Mouse (Mus musculus): ENCODE results near the gene Rarg. TPM values are rescaled to one million over a fixed set of nuclear protein-coding genes. Genes with fewer than 3 reads are reported as not detected.

Rarg gene
- polyA plus RNA-seq, 1 experiment from 2014 or later, result 123 TPM

- Histone ChIP-seq H3K9ac (no peak overlapping the region), H3K27ac (replicated peaks) (no peak overlapping the region), H3K4me2 (replicated peaks) (no peak overlapping the region), H3K4me1 (no peaks in the 10 kb centered on the region), H3K9me3 (replicated peaks) (no peaks in the 10 kb centered on the region), H3K36me3 (peaks cover 47% of the 10 kb centered on the region), H3K27me3 (no peaks in the 10 kb centered on the region), H3K4me3 (replicated peaks) (no peak overlapping the region)
- 82% methylated on average over 16 of the region's 16 CpGs for WGBS
- ATAC-seq (ENCODE audit: insufficient number of reproducible peaks, low FRiP score, low TSS enrichment, low read depth), result no peak
Observed at GRCm38 (mm10) chr15:102216459-102217228, 40.7 kb downstream of the Rarg start.

DNA sequence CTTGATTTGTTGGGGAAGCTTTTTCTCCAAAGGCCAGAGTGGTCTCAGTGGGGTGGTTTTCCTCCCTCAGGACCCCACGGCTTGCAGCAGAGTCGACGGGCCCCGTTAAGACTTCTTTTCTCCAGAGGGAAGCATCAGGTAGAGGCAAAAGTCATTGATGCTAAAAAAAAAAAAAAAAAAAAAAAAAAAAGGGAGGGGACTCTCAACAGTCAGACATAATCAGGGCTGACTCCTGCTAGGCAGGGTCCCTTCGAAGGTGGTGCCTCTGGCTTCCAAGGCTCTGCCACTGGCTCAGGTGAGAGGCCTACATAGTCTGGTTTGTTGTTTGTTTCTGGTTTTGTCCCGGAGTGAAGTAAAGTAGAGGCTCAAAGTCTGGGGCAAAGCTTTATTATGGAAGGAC is 41.7 kb downstream of the Rarg start:
- no peak overlapping the region for H3K4me3 ChIP-seq (replicated peaks)
- no peak overlapping the region for H3K9ac ChIP-seq
- WGBS, result 64% methylated on average over 6 of the region's 6 CpGs
- H3K9me3 ChIP-seq (replicated peaks), result no peaks in the 10 kb centered on the region
- H3K4me1 ChIP-seq, result no peaks in the 10 kb centered on the region
- H3K27me3 ChIP-seq, result no peaks in the 10 kb centered on the region
- peaks cover 54% of the 10 kb centered on the region for H3K36me3 ChIP-seq
- no peak for ATAC-seq (ENCODE audit: insufficient number of reproducible peaks, low FRiP score, low TSS enrichment, low read depth)
- H3K4me2 ChIP-seq (replicated peaks), result no peak overlapping the region
- H3K27ac ChIP-seq (replicated peaks), result no peak overlapping the region

GRCm38 (mm10) chr15:102214132-102214531 is 43.2 kb downstream of the Rarg start:
- H3K4me1 ChIP-seq, result no peaks in the 10 kb centered on the region
- H3K9ac ChIP-seq, result no peak overlapping the region
- H3K27ac ChIP-seq (replicated peaks), result no peak overlapping the region
- H3K27me3 ChIP-seq, result no peaks in the 10 kb centered on the region
- H3K4me3 ChIP-seq (replicated peaks), result no peak overlapping the region
- H3K9me3 ChIP-seq (replicated peaks), result no peaks in the 10 kb centered on the region
- no peak for ATAC-seq (ENCODE audit: insufficient number of reproducible peaks, low FRiP score, low TSS enrichment, low read depth)
- peaks cover 67% of the 10 kb centered on the region for H3K36me3 ChIP-seq
- WGBS, result 44% methylated on average over 2 of the region's 2 CpGs
- no peak overlapping the region for H3K4me2 ChIP-seq (replicated peaks)

DNA sequence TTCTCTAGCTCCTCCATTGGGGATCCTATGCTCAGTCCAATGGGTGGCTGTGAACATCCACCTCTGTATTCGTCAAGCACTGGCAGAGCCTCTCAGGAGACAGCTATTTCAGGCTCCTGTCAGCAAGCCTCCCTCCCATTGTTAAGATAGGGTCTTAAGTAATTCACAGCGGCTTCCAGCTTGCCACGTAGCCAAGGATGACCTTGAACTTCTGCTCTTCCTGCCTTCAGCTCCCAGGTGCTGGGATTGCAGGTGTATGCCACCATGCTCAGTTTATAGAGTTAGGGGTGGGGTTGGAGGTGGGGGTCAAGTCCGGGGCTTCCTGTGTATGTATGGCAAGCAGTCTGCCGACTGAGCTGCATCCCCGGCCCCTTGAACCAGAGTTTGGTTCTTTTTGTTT is 45.4 kb downstream of the Rarg start:
- Histone ChIP-seq H3K9ac (no peak overlapping the region), H3K36me3 (peaks cover 89% of the 10 kb centered on the region)

DNA sequence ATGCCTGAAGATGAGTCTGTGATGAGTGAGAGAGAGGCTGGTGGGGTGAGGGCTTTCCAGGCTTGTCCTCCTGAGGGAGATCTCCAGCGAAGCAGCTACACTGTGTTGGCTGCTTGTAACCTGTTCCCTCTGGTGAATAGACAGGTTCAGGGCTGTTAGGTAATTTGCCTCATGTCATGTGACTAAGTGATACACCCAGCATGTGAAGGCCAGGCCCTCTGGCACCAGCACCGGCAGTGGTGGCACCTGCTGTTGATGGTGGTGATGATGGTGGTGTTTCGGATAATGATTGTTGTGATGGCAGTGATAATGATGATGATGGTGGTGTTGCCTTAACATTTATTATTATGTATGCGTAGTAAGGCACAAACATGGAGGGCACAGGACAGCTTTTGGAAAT is 46.5 kb downstream of the Rarg start:
- H3K27me3 ChIP-seq, result no peaks in the 10 kb centered on the region
- no peak overlapping the region for H3K27ac ChIP-seq (replicated peaks)
- H3K4me2 ChIP-seq (replicated peaks), result no peak overlapping the region
- H3K4me1 ChIP-seq, result peaks cover 18% of the 10 kb centered on the region
- H3K36me3 ChIP-seq, result peaks cover 86% of the 10 kb centered on the region
- no peak for ATAC-seq (ENCODE audit: insufficient number of reproducible peaks, low FRiP score, low TSS enrichment, low read depth)
- H3K4me3 ChIP-seq (replicated peaks), result no peak overlapping the region
- no peaks in the 10 kb centered on the region for H3K9me3 ChIP-seq (replicated peaks)
- H3K9ac ChIP-seq, result no peak overlapping the region
- 81% methylated on average over 4 of the region's 4 CpGs for WGBS

More for the DNA sequence above, 45.4 kb downstream of the Rarg start:
- no peaks in the 10 kb centered on the region for H3K9me3 ChIP-seq (replicated peaks)
- H3K4me3 ChIP-seq (replicated peaks), result no peak overlapping the region
- H3K27me3 ChIP-seq, result no peaks in the 10 kb centered on the region
- no peak overlapping the region for H3K4me2 ChIP-seq (replicated peaks)
- ATAC-seq (ENCODE audit: insufficient number of reproducible peaks, low FRiP score, low TSS enrichment, low read depth), result no peak
- 80% methylated on average over 6 of the region's 6 CpGs for WGBS
- H3K4me1 ChIP-seq, result peaks cover 10% of the 10 kb centered on the region
- no peak overlapping the region for H3K27ac ChIP-seq (replicated peaks)

DNA sequence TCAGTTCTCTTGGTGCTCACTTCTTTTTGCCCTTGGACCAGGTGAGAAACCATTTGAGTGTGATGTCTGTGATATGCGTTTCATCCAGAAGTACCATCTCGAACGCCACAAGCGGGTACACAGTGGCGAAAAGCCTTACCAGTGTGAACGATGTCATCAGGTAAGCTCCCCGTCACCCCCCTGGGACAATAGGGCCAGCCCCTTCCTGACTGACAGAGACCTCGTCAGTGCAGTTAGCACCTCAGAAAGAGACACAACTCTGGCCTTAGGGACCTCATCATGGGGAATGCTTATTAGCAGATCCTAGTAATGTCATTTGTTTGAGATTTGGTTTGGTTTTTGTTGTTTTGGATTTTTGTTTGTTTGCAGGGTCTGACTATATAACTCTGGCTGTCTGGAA is 48.2 kb downstream of the Rarg start:
- Histone ChIP-seq H3K4me1 (peaks cover 32% of the 10 kb centered on the region), H3K9ac (no peak overlapping the region), H3K9me3 (replicated peaks) (no peaks in the 10 kb centered on the region), H3K27me3 (no peaks in the 10 kb centered on the region), H3K4me3 (replicated peaks) (no peak overlapping the region), H3K36me3 (peaks cover 73% of the 10 kb centered on the region), H3K27ac (replicated peaks) (no peak overlapping the region), H3K4me2 (replicated peaks) (no peak overlapping the region)
- 89% methylated on average over 8 of the region's 8 CpGs for WGBS
- ATAC-seq (ENCODE audit: insufficient number of reproducible peaks, low FRiP score, low TSS enrichment, low read depth), result no peak

DNA sequence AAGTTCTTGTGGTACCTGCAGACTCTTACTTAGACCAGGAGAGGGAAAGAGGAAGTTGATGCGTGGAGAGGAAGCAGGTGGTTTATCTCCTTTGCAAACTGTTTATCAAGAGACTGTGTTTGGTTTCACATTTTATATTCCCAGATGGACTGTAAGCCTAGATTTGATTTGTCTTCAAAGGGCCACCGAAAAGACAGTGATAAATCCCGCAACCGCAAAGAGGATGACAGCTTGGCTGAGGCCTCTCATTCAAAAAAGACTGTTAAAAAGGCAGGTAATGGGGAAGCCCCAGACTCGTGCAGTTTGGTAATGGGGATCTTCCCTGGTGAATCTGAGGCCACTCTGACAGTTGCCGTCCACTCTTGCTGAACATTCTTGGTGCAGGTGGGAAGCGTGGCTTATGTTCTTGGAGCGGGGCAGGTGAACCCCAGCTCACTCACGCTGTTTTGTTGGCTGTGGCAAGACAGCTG is 49.2 kb downstream of the Rarg start:
- Histone ChIP-seq H3K9me3 (replicated peaks) (no peaks in the 10 kb centered on the region), H3K27me3 (no peaks in the 10 kb centered on the region), H3K4me1 (peaks cover 32% of the 10 kb centered on the region), H3K9ac (no peak overlapping the region), H3K27ac (replicated peaks) (no peak overlapping the region), H3K36me3 (peaks cover 64% of the 10 kb centered on the region), H3K4me3 (replicated peaks) (no peak overlapping the region), H3K4me2 (replicated peaks) (no peak overlapping the region)
- ATAC-seq (ENCODE audit: insufficient number of reproducible peaks, low FRiP score, low TSS enrichment, low read depth), result no peak
- WGBS, result 88% methylated on average over 9 of the region's 9 CpGs

GRCm38 (mm10) chr15:102207351-102207750 is 50.0 kb downstream of the Rarg start:
- no peak overlapping the region for H3K27ac ChIP-seq (replicated peaks)
- no peak for ATAC-seq (ENCODE audit: insufficient number of reproducible peaks, low FRiP score, low TSS enrichment, low read depth)
- H3K4me1 ChIP-seq, result peaks cover 38% of the 10 kb centered on the region
- H3K4me3 ChIP-seq (replicated peaks), result no peak overlapping the region
- H3K9ac ChIP-seq, result no peak overlapping the region
- peaks cover 56% of the 10 kb centered on the region for H3K36me3 ChIP-seq
- H3K9me3 ChIP-seq (replicated peaks), result no peaks in the 10 kb centered on the region
- no peak overlapping the region for H3K4me2 ChIP-seq (replicated peaks)
- WGBS, result 66% methylated on average over 3 of the region's 3 CpGs
- no peaks in the 10 kb centered on the region for H3K27me3 ChIP-seq

DNA sequence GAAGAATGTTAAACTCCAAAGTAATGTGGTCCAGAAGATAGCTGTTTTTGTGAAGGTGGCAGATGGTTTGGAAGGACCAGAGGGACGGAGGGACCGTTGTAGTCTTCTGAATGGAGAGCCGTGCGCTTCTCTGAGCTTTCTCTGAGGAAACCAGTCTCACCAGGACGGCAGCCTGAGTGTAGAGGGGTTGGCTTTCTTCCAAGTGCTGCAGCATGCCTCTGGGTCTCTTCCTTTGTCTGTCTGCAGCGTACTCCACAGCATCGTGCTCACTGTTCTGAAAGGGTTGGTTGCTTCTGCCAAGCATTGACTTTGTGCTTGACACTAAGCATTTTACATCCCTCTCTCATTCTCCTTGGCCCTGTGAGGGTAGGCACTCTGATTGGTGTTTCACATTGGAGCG is 51.5 kb downstream of the Rarg start:
- no peak for ATAC-seq (ENCODE audit: insufficient number of reproducible peaks, low FRiP score, low TSS enrichment, low read depth)
- WGBS, result 26% methylated on average over 8 of the region's 8 CpGs
- peak overlapping the region; percentile 86 for H3K4me3 ChIP-seq (replicated peaks)
- H3K4me1 ChIP-seq, result peaks cover 40% of the 10 kb centered on the region
- H3K36me3 ChIP-seq, result peaks cover 50% of the 10 kb centered on the region
- no peaks in the 10 kb centered on the region for H3K9me3 ChIP-seq (replicated peaks)
- H3K4me2 ChIP-seq (replicated peaks), result peak overlapping the region; percentile 64
- H3K9ac ChIP-seq, result no peak overlapping the region; the same call in 1 of the 2 replicates
- peak overlapping the region; percentile 100 for H3K27ac ChIP-seq (replicated peaks)
- no peaks in the 10 kb centered on the region for H3K27me3 ChIP-seq

- H3K9ac ChIP-seq, result peak within 1 kb of the TSS; percentile 95
- H3K9me3 ChIP-seq (replicated peaks), result no peaks in the 10 kb centered on the region
- H3K27ac ChIP-seq (replicated peaks), result peak within 1 kb of the TSS; percentile 100
- no peaks in the 10 kb centered on the region for H3K27me3 ChIP-seq
- peaks cover 40% of the 10 kb centered on the region for H3K4me1 ChIP-seq
- peak within 1 kb of the TSS; percentile 64 for H3K4me2 ChIP-seq (replicated peaks)
- no peak for ATAC-seq (ENCODE audit: insufficient number of reproducible peaks, low FRiP score, low TSS enrichment, low read depth)
- 36% methylated on average over 19 of the region's 19 CpGs for WGBS
- peak within 1 kb of the TSS; percentile 86 for H3K4me3 ChIP-seq (replicated peaks)
- peaks cover 46% of the 10 kb centered on the region for H3K36me3 ChIP-seq
Observed at GRCm38 (mm10) chr15:102204674-102205505, 52.4 kb downstream of the Rarg start, which contains the start of gene Csad. TSS of gene Csad (minus strand) at chr15:102204724.

DNA sequence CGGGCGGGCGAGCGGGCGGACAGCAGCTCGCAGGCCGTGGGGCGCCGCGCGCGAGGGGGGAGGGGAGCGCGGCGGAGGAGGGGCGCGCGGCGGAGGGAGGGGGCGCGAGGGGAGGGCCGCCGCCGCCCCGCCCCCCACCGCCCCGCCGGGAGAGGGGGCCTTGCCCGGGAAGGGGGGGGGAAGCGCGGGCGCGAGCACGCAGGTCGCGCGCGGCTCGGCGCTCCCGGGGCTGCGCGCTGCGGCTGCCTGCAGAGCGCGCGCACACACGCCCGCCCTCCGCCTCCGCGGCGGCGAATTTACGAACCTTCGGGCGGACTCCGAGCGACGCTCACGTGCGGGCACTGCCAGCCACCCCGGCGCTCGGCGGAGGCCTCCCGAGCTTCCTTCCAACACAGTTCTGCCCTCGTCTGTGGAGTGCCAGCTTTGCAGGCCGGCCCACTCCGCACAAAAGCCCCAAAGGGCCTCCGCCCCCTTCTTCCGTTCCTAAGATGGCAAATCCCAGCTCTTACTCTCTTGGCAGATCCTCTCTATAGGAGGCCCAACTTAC is 53.4 kb downstream of the Rarg start:
- peak; percentile 63 for ATAC-seq (ENCODE audit: insufficient number of reproducible peaks, low FRiP score, low TSS enrichment, low read depth)
- Histone ChIP-seq H3K27me3 (no peaks in the 10 kb centered on the region), H3K9me3 (replicated peaks) (no peaks in the 10 kb centered on the region), H3K4me1 (peaks cover 40% of the 10 kb centered on the region), H3K27ac (replicated peaks) (peak overlapping the region; percentile 100), H3K36me3 (peaks cover 37% of the 10 kb centered on the region), H3K9ac (peak overlapping the region; percentile 95), H3K4me3 (replicated peaks) (peak overlapping the region; percentile 86), H3K4me2 (replicated peaks) (peak overlapping the region; percentile 64)
- WGBS, result under 1% methylated on average over 36 of the region's 72 CpGs

All from embryonic facial prominence, embryonic 15.5 days (tissue).